Mouse (Mus musculus) stomach, embryonic 14.5 days (tissue): ENCODE measurements around the gene Emx2. TPM values are rescaled to one million over a fixed set of nuclear protein-coding genes. Genes with fewer than 3 reads are reported as not detected.

Source experiments
- ATAC-seq: fragments of 200-750 bp; cut with Nextera tagmentation; 2 replicates; pipeline ENCODE4 v1.8.0; 2017; ENCODE audit warnings: low read depth, moderate TSS enrichment; ENCODE audit not compliant: insufficient number of reproducible peaks, insufficient read depth, low FRiP score
- H3K27ac ChIP-seq: fragments of 300-500 bp; sonication (generic); 2 replicates; pipeline ENCODE4 v1.5.1; 2014; ENCODE audit warnings: mild to moderate bottlenecking, low read length, moderate library complexity, mixed read lengths
- H3K27me3 ChIP-seq: fragments of 300-500 bp; sonication (generic); 2 replicates; pipeline ENCODE4 v1.6.1; 2014; ENCODE audit warnings: low read length, control low read depth, mixed read lengths; ENCODE audit not compliant: control insufficient read depth, insufficient read depth
- H3K36me3 ChIP-seq: fragments of 300-500 bp; sonication (generic); 2 replicates; pipeline ENCODE4 v1.6.1; 2014; ENCODE audit warnings: mild to moderate bottlenecking, control low read depth, low read length, moderate library complexity, mixed read lengths; ENCODE audit not compliant: control insufficient read depth, insufficient read depth
- H3K4me1 ChIP-seq: fragments of 300-500 bp; sonication (generic); 2 replicates; pipeline ENCODE4 v1.6.1; 2014; ENCODE audit warnings: low read length, control low read depth, mixed read lengths; ENCODE audit not compliant: control insufficient read depth, insufficient read depth
- H3K4me2 ChIP-seq: fragments of 300-500 bp; sonication (generic); replicated peaks from 2 replicates; pipeline ENCODE4 v1.6.1; 2014; ENCODE audit warnings: low read depth, low read length, control low read depth
- H3K4me3 ChIP-seq: fragments of 300-500 bp; sonication (generic); 2 replicates; pipeline ENCODE4 v1.5.1; 2014; ENCODE audit warnings: low read depth, low read length, control low read depth
- H3K9ac ChIP-seq: fragments of 300-500 bp; sonication (generic); replicated peaks from 2 replicates; pipeline ENCODE4 v1.6.1; 2014; ENCODE audit warnings: low read depth, mild to moderate bottlenecking, control low read depth, low read length, moderate library complexity, mixed read lengths
- H3K9me3 ChIP-seq: fragments of 300-500 bp; sonication (generic); 2 replicates; pipeline ENCODE4 v1.6.1; 2016; ENCODE audit warnings: low read depth, low read length, control low read depth; ENCODE audit not compliant: control insufficient read depth
- WGBS: fragments of 180-500 bp; shearing (Covaris S2); extraction: QIAGEN DNeasy Blood & Tissue Kit; methylation state at CpG from one replicate; pipeline ENCODE4 v1.1.7; 2014; 5-methylcytosine and 5-hydroxymethylcytosine counted together
- polyA plus RNA-seq: library from polyadenylated mRNA; unstranded; fragments of >200 nt; fragmentation: Nextera tagmentation; extraction: Ambion mirVana; gene quantifications from 2 replicates; pipeline ENCODE4 v1.2.1, GENCODE M21; 2014

The Emx2 gene
- polyA plus RNA-seq, 1 experiment from 2014 or later = 0.30 TPM

DNA sequence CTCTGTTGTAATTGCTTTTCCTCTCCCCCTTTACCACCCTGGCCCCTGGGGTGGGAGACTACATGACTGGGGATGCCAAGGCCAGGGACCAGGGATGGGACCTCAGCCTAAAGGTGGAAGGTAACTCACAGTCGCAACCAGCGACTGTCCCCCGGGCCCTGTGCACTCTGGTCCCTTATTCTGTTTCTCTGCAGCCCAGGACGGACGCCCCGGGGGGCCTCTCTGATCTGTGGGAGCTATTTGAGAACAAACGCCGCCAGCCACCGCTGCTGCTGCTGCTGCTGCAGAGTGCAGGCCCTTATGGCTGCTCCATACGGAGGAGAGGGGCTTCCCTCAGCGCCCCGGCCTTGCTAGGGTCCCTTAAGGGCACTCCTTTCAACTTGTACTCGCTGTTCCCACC, 12.7 kb downstream of the Emx2 start:
- no peak for ATAC-seq
- H3K4me2 ChIP-seq = no peak overlapping the region
- no peak overlapping the region; the same call in 1 of the 2 replicates for H3K9ac ChIP-seq
- no peaks in the 10 kb centered on the region for H3K9me3 ChIP-seq
- WGBS = 2% methylated on average over 13 of the region's 13 CpGs
- peaks cover 56% of the 10 kb centered on the region for H3K27me3 ChIP-seq
- H3K4me3 ChIP-seq = no peak overlapping the region
- 0 out of 2 replicates have a peak, but pooled peaks cover 2% of the 10 kb centered on the region for H3K4me1 ChIP-seq
- no peak overlapping the region for H3K27ac ChIP-seq
- H3K36me3 ChIP-seq = no peaks in the 10 kb centered on the region

DNA sequence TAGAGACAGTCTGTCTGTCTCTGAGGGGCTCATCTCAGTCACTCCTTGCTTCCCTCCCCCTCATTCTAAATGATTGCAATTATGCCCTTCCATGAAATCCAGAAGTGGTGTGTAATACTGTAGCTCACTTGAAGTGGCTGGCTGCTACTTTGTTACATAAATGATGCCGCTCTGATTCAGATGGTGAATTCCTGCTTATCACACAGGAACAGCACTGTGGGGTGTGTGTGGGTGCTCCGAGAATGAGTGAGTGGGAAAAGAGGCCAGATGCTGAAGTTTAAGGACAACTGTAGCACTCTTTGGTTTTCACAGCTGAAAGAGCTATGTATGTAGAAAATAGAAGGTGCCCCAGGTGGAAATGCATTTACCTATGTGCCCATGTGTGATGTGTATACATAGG, 14.7 kb downstream of the Emx2 start:
- no peaks in the 10 kb centered on the region for H3K36me3 ChIP-seq
- no peak overlapping the region for H3K4me2 ChIP-seq
- WGBS = 86% methylated on average over 2 of the region's 2 CpGs
- H3K4me3 ChIP-seq = no peak overlapping the region
- no peak for ATAC-seq
- 0 out of 2 replicates have a peak, but pooled peaks cover 2% of the 10 kb centered on the region for H3K4me1 ChIP-seq
- H3K9me3 ChIP-seq = no peaks in the 10 kb centered on the region
- peaks cover 40% of the 10 kb centered on the region for H3K27me3 ChIP-seq
- no peak overlapping the region for H3K27ac ChIP-seq
- no peak overlapping the region for H3K9ac ChIP-seq

- H3K4me2 ChIP-seq = no peak overlapping the region
- ATAC-seq = no peak
- WGBS = 86% methylated on average over 3 of the region's 3 CpGs
These were observed 21.7 kb downstream of the Emx2 start for GRCm38 (mm10) chr19:59479912-59480311.

GRCm38 (mm10) chr19:59480563-59480962, 22.4 kb downstream of the Emx2 start:
- Histone ChIP-seq H3K4me3 (no peak overlapping the region), H3K9me3 (no peaks in the 10 kb centered on the region), H3K27me3 (no peaks in the 10 kb centered on the region), H3K9ac (no peak overlapping the region), H3K36me3 (no peaks in the 10 kb centered on the region), H3K27ac (no peak overlapping the region), H3K4me2 (no peak overlapping the region), H3K4me1 (no peaks in the 10 kb centered on the region)
- no peak for ATAC-seq
- WGBS = 84% methylated on average over 3 of the region's 3 CpGs

More at GRCm38 (mm10) chr19:59479912-59480311, 21.7 kb downstream of the Emx2 start:
- Histone ChIP-seq H3K36me3 (no peaks in the 10 kb centered on the region), H3K4me1 (no peaks in the 10 kb centered on the region), H3K27me3 (no peaks in the 10 kb centered on the region), H3K9me3 (no peaks in the 10 kb centered on the region), H3K27ac (no peak overlapping the region), H3K4me3 (no peak overlapping the region), H3K9ac (no peak overlapping the region)

- 95% methylated on average over 1 of the region's 1 CpGs for WGBS
These were observed 34.1 kb downstream of the Emx2 start for GRCm38 (mm10) chr19:59492258-59492657.

DNA sequence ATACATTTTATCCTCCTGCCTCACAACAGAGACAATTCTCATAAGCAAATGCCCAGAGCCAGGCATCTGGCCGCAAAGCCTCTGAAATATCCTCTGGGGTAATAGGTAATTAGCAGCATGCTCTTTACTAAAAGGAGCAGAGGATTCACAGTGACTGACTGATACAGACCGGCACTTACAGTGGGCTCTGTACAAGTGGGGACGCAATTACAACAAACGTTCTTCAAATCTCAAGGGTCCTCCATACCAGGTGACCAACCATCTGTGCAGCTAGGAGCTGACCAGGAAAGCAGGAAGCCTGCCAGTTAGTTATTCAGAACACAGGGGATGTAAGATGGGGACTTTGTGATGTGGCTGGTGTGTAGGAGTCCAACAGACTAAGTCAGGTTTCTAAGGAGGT, 38.7 kb downstream of the Emx2 start:
- 75% methylated on average over 4 of the region's 4 CpGs for WGBS
- H3K4me1 ChIP-seq = no peaks in the 10 kb centered on the region
- H3K36me3 ChIP-seq = no peaks in the 10 kb centered on the region
- no peaks in the 10 kb centered on the region for H3K9me3 ChIP-seq
- no peak for ATAC-seq
- no peaks in the 10 kb centered on the region for H3K27me3 ChIP-seq
- no peak overlapping the region for H3K27ac ChIP-seq
- H3K9ac ChIP-seq = no peak overlapping the region
- no peak overlapping the region for H3K4me3 ChIP-seq
- H3K4me2 ChIP-seq = no peak overlapping the region

More at GRCm38 (mm10) chr19:59492258-59492657, 34.1 kb downstream of the Emx2 start:
- Histone ChIP-seq H3K4me2 (no peak overlapping the region), H3K27me3 (no peaks in the 10 kb centered on the region), H3K36me3 (no peaks in the 10 kb centered on the region), H3K9me3 (no peaks in the 10 kb centered on the region), H3K4me1 (no peaks in the 10 kb centered on the region), H3K27ac (no peak overlapping the region), H3K4me3 (no peak overlapping the region), H3K9ac (no peak overlapping the region)
- ATAC-seq = no peak

DNA sequence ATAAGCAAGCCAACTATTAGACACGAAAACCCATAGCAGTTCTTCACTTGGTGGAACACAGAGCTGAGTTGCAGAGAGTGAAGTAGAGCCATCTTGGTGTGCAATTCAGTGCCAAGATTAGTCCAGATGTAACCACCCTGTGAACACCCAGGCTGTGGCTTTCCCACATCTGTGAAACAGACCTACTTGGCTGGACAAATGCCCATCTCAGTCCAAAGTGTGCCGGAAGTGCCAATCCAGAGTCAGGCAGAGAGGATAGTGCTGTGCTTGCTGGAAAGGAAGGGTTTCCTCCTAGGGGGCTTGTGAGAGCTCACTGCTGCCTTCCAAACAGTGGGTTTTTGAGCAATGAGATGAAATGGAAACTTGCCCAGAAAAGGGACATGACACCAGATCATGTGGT, 50.7 kb downstream of the Emx2 start:
- no peak overlapping the region for H3K9ac ChIP-seq
- WGBS = 95% methylated on average over 2 of the region's 2 CpGs

GRCm38 (mm10) chr19:59513181-59513580, 55.0 kb downstream of the Emx2 start:
- H3K36me3 ChIP-seq = no peaks in the 10 kb centered on the region
- H3K27ac ChIP-seq = no peak overlapping the region
- ATAC-seq = no peak
- no peak overlapping the region for H3K4me3 ChIP-seq
- no peaks in the 10 kb centered on the region for H3K4me1 ChIP-seq
- H3K4me2 ChIP-seq = no peak overlapping the region
- no peaks in the 10 kb centered on the region for H3K9me3 ChIP-seq
- WGBS = 65% methylated on average over 3 of the region's 3 CpGs
- H3K9ac ChIP-seq = no peak overlapping the region
- no peaks in the 10 kb centered on the region for H3K27me3 ChIP-seq

More for the DNA sequence above, 50.7 kb downstream of the Emx2 start:
- Histone ChIP-seq H3K36me3 (no peaks in the 10 kb centered on the region), H3K27me3 (no peaks in the 10 kb centered on the region), H3K9me3 (no peaks in the 10 kb centered on the region), H3K4me2 (no peak overlapping the region), H3K4me3 (no peak overlapping the region), H3K4me1 (no peaks in the 10 kb centered on the region), H3K27ac (no peak overlapping the region)
- no peak for ATAC-seq
